Mouse (Mus musculus) thymus, postnatal 4 days (tissue): Measurements from ENCODE around the gene Parp6.

ENCODE experiments used
- DNase-seq: peaks from one replicate; pipeline ENCODE4 v3.0.0; 2021

The Parp6 gene

DNA sequence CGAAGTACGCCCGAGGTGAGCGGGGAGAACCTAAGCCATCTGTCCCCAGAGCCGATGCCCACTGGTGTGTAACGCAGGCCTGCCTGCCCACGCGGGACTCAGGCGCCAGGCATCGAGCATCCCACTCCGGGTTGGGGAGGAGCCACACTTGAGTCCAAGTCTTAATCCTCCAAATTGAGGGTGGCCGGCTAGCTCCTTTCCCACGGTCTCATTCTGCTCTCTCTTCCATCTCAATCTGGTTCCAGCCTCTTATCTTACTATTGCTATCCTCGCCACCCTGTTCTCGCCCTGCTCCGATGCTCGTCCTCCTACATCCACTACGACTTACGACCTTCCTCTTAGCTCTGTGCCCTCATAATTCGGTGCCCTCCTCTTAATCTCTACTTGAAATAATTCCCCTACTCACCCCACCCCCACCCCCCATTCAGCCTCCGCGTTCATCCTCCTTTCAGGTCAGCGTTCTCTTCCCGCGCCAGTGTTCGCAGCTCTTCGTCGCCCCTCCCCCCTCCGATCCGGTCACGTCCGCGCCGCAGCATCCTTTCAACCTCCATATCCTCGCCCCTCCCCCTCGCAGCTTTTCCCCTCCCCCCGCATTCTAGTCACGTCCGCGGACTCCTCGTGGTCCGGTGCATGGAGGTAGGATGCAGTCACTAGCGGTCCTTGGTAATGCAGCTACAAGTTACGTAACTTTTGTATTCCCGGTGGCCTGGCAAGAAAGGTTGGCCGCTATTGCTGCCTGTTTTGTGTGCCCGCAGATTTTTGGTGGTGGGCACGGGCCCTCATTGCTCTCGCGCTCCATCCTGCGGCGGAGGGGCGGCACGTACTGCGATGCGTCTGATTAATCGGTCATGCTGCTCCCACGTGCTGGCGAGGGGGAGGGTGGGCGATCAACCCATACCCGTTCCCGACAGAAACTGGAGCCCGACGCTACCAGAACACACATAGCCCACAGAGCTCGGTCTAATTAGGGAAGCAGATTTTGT lies 39.8 kb downstream of the Parp6 start:
- peak; percentile 92 for DNase-seq

DNA sequence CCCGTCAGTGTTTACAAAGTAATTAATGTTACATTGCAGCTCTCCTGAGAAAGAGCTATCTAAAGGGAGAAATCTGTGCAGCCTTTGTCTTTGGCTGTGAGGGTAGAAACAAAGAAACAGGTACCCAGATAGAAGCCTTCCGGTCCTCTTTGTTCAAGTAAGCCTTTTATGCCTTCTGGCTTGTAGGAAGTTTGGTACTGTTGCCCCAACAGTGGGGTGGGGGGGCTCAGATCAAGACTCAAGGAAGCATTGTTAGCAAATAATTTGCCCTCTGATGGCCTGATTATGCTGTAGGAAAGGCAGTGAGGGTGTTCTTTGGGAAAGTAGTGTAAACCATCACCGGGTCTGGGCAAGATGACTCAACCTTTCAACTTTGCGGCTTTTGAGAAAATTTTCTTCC lies 41.1 kb downstream of the Parp6 start:
- DNase-seq = peak; percentile 41

DNA sequence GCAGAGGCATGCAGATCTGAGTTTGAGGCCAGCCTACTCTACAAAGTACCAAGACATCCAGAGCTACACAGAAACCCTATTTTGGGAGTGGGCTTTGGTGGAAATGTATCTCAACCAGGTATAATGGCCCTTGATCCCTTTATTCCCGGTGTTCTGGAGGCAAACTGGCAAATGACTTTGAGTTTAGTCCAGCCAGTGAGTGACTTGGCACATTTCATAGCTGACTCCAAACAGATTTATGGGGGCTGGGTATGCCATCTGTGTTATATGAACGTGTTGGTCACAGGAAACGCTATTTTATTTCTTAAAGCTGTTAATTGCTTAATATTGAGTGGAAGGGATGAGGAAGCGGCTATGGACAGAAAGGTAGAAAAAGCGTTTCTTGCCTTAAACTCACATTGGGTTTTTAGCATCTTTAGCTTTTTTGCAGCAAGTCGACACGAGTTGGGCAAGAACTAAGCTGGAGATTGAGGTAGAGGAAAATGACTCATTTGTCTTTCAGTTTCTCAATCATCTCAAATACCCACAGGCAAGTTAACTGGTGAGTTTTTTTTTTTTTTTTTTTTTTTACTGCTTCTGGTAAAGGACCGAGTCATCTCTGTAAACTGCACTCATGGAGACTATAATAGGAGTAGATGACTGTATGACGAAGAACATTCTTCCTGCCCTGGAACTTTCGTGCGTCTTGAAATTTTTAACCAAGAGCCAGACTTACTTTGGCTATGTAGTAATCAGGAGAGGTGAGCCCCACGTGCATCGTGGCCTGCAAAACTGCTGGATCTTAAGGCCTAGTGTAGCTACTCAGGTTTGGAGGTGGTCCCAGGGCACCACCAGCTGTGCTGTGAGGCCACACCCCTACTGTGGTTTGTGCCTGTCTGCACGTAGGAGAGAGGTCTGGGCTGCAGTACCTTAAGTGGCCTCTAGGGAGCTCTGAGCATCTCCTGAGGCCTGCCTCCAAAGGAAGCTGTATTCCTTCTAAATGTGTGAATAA lies 42.2 kb downstream of the Parp6 start:
- peak; percentile 94 for DNase-seq

DNA sequence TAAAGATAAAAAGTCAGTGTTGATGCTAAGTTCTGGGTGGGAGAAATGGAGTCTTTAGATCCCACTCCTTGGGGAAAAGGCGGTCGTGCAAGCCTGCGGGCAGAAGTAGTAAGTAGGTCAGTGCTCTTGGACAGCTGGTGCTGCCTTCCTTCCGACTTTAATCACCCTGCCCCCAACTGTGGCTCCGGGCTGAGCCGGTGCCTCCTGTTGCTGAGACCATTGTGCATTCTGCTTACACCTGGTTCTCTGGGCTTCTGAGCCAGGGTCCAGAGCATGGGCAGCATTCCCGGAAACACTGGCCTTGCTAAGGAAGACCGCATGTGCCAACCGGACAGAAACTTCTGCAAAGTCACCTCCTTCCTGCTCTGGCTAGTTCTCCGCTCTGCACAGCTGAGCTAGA lies 43.3 kb downstream of the Parp6 start:
- no peak for DNase-seq

DNA sequence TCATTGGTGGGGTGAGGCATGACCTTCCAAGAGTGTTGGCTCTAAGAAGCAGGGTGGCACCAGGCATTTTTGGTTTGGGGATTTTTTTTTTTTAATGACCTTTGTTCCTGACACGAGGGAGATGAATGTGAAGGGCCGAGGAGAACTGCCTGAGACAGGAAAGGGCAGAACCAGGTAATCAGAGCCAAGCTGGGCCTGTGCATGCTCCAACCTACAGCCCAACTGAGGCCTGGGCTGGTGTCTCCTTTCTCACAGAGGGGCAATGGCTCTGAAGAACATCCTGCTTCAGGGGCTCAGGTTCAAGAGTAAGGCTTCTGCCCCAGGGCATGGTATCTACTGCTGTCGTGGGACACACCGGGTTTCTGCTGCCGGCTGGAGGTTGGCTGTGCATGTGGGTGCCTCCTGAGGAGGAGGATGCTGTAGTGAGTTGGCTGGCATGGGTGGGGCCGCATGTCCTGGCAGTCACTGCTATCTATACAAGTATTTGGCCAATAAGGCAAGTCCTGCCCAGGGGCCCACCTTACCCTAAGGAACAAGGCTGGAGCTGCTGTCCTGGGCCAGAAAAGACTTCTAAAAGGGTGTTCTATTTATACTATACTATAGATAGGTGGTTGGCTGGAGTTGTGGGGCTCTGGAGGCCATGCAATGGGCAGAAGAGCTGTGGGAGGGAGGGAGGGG lies 44.4 kb downstream of the Parp6 start:
- no peak for DNase-seq

DNA sequence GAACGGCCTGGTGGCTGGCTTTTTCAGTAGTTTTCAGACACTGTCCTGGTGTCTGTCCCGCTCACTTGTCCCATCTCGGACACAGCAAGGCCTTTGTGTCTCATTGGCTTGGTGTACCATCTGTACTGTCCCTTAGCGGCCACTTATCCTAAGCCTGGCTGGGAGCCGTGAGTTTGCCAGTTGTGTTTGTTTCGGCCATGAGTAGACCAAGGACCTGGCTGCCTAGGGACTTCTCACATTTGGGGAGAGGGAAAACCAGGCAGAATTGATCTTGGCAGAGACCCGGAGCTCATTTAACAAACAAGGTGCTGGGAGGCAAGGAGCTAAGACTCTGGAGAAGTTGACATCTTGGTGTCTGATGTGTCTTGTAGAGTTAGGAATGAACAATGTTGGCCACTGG lies 46.1 kb downstream of the Parp6 start:
- no peak for DNase-seq

DNA sequence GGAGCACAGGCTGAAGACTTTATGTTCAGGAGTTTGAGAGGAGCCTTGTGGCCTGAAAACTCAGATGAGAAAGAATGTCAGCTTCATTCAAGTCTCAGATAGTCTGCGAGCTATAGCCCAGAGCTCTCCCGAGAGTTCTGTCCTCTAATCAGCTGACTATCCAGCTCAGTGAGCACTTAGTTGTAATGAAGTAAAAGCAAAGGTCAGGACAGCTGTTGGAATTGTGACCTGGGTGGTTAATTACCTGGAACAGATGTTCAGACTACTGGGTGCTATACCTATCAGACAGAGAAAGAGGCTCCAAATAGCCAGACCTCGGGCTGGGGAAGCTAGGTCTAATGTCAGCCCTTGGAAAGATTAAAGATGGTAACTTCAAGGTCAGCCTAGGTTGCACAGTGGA lies 46.9 kb downstream of the Parp6 start:
- DNase-seq = no peak

DNA sequence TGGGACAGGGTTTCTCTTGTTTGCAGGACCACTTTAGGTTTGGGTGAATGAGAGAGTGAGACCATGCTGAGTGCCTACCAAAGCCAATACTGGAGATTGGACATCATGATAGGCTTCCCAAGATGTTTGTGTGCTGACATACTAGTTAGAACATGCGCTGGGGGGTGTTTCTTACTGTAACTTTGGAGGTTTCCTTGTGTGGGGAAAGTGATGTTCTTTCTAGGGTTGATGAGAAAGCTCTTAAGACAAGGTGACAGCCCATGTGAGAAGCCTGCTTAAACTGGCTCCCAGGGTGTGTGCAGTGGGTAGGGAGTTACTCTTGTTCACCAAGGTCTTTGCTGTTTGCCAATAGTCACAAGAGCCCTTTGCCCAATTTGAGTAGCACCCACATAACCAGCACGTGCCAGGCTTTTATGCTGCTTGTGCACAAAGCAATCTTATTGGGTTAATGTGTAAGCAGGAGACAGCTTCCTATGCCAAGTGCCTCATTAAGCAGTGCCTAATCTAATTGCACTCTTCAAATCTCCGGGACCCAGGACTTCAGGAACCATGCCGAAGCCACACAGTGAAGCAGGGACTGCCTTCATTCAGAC lies 47.7 kb downstream of the Parp6 start:
- no peak for DNase-seq

DNA sequence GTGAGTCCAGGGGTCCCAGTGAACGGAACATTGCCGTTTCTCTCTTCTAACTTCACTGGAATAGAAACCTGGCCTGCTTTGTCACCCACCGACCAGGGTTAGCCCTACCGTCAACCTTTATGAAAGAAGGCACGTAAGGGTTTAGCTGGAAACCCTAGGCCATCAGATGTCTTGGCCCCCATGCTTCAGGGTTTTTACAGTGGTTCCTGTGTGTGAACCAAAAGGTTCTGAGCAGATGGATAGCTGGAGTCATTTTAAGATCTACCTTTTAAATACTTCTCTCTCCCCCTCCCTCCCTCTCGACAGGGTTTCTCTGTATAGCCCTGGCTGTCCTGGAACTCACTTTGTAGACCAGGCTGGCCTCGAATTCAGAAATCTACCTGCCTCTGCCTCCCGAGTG lies 48.9 kb downstream of the Parp6 start:
- no peak for DNase-seq

DNA sequence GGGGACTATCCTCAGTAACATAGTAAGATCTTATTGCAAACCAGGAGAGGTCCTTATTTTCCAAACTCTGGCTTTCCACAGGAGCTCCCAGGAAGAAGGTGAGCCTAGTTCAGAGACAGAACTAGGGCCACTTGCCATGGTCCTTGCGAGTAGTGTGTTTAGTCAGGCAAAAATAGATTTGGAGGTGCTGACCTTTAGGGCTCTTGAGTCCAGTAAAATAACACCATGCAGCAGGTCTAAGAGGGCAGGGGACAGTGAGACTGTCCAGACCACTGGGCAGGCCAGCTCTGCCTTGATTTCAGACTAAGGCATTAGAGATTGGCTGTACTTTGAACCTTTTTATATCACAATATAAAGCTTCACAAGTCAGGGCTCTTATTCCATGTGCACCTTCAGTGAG lies 49.7 kb downstream of the Parp6 start:
- DNase-seq = no peak

DNA sequence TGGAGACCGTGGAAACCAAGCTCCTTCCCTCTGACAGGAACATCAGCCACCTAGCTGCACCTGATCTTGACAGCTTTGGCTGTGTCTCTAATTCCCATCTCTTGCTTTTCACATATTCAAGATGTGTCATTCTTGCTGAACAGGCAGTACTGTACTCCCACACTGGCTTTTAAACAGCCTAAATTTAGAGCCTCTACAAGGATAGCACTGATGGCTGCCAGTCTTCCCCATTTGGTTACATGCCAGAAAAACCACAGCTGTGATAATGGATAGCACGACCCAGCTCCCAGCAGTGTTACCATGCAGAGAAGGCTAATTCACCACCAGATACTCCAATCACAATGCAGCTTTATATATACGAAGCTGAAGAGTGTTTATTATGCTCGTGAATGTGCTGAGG lies 50.2 kb downstream of the Parp6 start:
- DNase-seq = no peak

DNA sequence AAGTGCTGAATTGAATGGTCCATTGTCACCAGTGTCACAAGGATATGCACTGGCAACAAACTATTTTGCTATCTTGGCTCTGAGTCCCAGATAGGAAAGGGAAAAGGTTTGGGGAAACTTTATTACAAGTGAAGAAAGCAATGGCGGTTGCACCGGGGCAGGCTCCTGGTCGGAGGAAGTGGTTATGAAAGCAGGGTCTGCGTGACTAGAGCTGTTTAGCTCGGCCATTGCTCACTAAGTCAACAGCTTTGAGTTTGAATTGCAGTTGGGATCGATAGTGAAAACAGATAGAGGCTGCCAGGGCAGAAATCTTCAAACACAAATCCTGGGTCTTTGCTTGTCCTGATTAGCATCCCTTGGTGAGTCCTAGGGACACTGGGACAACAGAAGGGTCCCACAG lies 50.8 kb downstream of the Parp6 start:
- DNase-seq = no peak

DNA sequence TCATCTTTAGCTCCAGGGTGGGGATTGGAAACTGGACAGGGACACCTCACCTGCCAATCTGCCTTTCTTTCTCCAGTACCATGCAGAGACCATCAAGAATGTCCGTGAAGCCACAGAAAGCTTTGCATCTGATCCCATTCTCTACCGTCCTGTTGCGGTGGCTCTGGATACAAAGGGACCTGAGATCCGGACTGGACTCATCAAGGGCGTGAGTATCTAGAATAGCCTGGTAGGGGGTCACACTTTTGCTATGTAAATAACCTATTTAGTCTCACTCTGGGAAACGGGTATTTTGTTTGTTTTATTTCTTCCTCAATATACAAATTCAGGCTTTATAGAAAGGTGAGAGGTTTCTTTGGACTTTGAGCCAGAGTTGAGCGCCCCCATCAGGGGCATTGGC lies 51.4 kb downstream of the Parp6 start:
- no peak for DNase-seq

DNA sequence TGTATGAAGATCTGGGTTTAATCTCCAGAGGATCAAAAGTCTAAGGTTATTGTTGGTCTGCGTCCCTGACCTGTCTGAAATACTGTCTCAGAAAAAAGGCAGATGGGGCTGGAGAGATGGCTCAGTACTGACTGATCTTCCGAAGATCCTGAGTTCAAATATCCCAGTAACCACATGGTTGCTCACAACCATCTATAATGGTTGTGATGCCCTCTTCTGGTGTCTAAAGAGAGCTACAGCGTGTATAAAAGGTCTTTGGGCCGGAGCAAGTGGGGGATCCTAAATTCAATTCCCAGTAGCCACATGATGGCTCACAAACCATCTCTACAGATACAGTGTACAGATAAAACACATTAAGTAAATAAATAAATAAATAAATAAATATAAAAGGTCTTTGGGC lies 52.1 kb downstream of the Parp6 start:
- no peak for DNase-seq

DNA sequence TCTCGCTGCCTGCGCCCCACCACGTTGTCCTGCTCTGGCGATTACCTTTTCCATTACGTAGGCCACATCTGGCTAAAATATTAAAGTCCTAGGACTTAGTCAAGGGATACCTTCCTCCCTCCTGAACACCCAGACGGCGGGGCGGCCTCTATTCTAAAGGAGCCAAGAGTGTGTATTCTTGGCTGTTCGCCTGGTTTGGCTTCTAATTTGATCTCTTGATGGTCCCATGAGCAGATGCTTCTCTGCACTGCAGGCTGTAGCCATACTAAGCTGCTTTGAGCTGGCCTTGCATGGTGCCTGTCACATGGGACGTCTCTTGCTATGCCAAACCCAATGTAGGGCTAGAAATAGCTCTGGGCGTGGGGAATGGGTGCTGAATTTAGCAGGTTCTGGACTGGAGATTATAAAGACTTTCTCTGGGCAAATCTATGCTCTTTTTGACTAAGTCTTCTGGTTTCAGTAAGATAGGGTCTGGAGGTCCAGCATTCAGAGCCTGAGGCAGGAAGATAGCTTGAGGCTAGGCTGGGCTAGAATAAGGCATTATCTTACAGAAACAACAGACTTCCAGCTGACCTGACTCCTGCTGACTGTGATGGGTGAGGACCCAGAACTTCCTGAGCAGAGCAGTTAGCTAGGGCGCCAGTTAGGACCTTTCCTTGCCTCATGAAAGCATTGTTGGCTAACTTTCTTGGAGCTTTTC lies 55.3 kb downstream of the Parp6 start:
- DNase-seq = no peak

DNA sequence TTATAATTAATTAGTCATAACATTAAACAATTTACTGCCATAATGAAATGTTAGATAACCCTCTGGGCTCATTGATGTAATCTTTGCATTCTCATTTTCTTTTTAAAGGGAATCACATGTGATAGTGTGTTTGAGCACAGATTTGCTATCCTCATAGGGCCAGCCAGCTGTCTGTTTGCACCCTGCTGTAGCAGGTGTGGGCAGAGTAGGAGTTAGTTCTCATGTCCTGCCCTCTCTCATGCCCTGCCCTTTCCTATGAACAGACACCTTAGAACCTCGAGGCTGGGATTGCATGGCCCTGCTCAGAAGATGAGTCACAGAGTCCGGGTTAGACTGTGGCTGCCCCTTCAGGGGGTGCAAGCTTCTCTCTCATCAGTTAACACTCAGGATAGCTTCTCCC lies 56.3 kb downstream of the Parp6 start:
- no peak for DNase-seq

DNA sequence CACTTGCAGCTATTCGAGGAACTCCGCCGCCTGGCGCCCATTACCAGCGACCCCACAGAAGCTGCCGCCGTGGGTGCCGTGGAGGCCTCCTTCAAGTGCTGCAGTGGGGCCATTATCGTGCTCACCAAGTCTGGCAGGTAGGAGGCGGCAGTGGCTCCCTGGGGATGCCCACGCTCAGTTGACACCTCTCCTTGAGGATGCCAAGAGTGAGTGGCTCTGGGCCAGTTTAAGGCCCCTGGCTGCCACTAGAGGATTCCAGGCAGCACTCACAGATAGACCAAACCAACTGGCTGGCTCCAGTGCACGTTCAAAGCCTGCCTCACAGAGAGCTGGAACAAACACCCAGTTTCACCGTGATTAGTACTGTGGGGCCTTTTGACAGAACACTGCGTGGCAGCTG lies 58.5 kb downstream of the Parp6 start:
- no peak for DNase-seq

DNA sequence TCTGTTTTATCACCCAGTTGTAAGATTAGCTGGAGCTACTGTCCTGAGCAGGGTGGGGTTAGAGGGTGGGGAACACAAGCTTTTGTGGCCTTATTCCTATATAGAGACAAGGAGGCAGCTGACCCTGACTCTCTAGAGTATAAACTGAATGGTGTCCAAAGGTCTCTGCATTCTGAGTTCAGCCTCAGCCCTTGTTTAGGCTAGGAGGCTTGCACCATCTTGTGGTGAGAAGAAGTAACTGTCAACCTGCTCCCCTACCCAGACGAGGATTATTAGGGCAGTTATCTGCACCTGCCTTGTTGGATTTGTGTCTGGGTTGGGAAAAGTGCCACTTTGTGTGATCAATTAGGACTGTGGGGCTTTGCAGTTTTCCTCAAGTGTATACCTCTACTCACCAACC lies 61.2 kb downstream of the Parp6 start:
- DNase-seq = no peak

DNA sequence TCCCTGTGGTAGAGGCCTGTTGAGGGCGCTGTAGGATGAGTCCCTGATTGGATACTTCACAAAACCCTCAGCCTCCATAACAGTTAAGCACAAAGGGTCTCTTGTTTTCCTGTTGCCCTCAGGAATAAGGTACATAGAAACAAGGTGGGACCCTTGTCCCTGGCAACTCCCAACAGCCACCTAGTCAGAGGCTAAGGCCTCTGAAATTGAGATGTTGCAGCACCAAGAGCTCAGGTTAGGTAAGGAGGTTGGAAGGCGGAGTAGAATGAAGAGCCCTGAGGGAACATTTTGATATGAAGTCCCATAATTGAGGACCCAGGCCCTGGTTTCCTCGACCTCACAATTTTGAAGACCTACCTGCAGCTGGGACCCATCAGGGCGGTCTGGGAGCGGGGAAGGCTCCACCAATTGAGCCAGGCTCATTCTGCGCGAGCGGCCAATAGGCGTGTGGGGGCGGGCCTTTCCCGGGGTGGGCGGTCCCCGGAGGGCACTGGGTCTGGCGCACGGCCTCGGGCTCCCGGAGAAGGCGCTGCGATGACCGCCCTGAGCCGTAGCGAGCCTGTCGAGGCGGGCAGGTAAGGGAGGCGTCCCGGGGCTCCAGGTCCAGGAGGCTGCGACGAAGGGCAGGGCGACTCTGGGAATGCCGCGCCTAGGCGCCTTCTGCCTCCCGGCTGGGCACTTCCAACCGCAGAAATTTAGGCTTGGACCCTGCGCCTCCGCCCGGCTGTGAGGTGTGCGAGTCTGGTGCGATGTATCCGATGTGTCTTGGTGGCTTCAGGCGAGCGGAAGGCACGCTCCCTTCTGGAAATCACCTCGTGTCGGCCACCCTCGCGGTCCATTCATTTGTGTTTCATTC lies 62.8 kb downstream of the Parp6 start, which contains the start of gene Gramd2:
Gene Gramd2 (plus strand): TSS at position 467 of the 856 bp plus-strand sequence.
- DNase-seq = peak; percentile 74

DNA sequence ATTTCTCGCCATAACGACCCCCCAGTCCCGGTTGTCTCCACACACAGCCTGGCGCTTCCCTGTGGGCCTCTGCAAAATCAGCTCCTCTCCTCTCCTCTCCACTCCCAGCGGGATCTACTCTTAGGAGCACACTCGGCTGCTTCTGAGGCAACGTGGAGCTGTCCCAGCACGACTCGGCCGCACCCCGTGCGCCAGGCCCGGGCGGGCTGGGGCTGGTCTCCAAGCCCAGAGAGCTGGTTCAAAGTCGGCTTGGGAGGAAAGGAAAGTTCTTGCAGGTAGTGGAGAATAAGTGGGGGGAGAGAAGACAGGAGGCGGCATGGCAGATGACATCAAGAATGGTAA lies 63.4 kb downstream of the Parp6 start:
- DNase-seq = no peak

DNA sequence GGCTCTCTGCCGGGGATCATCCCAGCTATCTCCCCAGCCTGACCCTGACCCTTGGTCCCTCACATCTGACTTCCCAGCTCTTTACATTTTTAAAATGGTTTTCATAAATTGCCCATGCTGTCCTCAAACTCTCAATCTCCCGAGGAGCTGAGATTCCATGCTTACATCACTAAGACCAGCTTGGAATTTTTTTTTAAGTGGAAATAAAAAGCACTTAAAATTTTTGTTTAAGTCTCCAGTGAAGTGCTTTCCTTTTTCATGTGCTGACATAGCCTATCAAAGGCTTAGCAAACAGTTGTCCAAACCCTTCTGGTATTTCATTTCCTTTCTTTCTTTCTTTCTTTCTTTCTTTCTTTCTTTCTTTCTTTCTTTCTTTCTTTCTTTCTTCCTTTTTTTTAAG lies 66.9 kb downstream of the Parp6 start:
- DNase-seq = no peak
